Mouse (Mus musculus) liver, embryonic 16.5 days (tissue): ENCODE results near the gene Atp6v1d. TPM values are rescaled to one million over a fixed set of nuclear protein-coding genes. Genes with fewer than 3 reads are reported as not detected.

Experiments
- ATAC-seq: fragments of 200-750 bp; cut with Nextera tagmentation; 2 replicates; pipeline ENCODE4 v1.8.0; 2017; ENCODE audit warnings: low read depth, mild to moderate bottlenecking, moderate number of reproducible peaks, moderate library complexity
- H3K27ac ChIP-seq: fragments of 300-500 bp; sonication (generic); 2 replicates; pipeline ENCODE4 v1.5.1; 2014; ENCODE audit warnings: mild to moderate bottlenecking, low read length
- H3K27me3 ChIP-seq: fragments of 300-500 bp; sonication (generic); 2 replicates; pipeline ENCODE4 v1.6.1; 2014; ENCODE audit warnings: low read depth, low read length, mixed read lengths; ENCODE audit not compliant: control insufficient read depth, insufficient read depth
- H3K36me3 ChIP-seq: fragments of 300-500 bp; sonication (generic); 2 replicates; pipeline ENCODE4 v1.6.1; 2014; ENCODE audit warnings: mild to moderate bottlenecking; ENCODE audit not compliant: control insufficient read depth, insufficient read depth
- H3K4me1 ChIP-seq: fragments of 300-500 bp; sonication (generic); 2 replicates; pipeline ENCODE4 v1.6.1; 2014; ENCODE audit warnings: low read depth, low read length, mixed read lengths; ENCODE audit not compliant: control insufficient read depth
- H3K4me2 ChIP-seq: fragments of 300-500 bp; sonication (generic); 2 replicates; pipeline ENCODE4 v1.6.1; 2014; ENCODE audit warnings: low read depth, low read length, mixed read lengths
- H3K4me3 ChIP-seq: fragments of 300-500 bp; sonication (generic); 2 replicates; pipeline ENCODE4 v1.5.1; 2014; ENCODE audit warnings: low read depth, mild to moderate bottlenecking, low read length
- H3K9ac ChIP-seq: fragments of 300-500 bp; sonication (generic); 2 replicates; pipeline ENCODE4 v1.6.1; 2014; ENCODE audit warnings: low read depth, low read length
- H3K9me3 ChIP-seq: fragments of 300-500 bp; sonication (generic); replicated peaks from 2 replicates; pipeline ENCODE4 v1.6.1; 2016; ENCODE audit warnings: low read length; ENCODE audit not compliant: control insufficient read depth
- WGBS: fragments of 180-500 bp; shearing (Covaris S2); extraction: QIAGEN DNeasy Blood & Tissue Kit; methylation state at CpG from one replicate; pipeline ENCODE4 v1.1.7; 2014; ENCODE audit not compliant: insufficient replicate concordance; 5-methylcytosine and 5-hydroxymethylcytosine counted together
- polyA plus RNA-seq: library from polyadenylated mRNA; unstranded; fragments of >200 nt; fragmentation: Nextera tagmentation; extraction: Ambion mirVana; gene quantifications from 2 replicates; pipeline ENCODE4 v1.2.1, GENCODE M21; 2015

The Atp6v1d gene
- polyA plus RNA-seq, 1 experiment from 2014 or later, result 24.4 TPM

DNA sequence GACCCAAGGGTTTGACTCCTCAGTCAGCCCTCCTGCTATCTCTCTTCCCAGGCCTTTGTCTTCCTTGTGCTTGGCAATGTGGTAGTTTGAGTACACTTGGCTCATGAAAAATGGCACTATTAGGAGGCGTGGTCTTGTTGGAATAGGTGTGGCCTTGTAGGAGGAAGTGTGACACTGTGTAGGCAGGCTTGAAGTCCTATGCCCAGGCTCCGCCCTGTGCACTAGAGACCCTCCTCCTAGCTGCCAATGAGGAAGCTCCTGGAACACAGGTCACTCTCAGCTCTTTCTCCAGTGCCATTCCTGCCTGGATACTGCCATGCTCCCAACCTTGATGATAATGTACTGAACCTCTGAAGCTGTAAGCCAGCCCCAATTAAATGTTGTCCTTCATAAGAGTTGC is 29.7 kb upstream of the Atp6v1d start:
- WGBS, result 66% methylated on average over 2 of the region's 2 CpGs
- Histone ChIP-seq H3K4me3 (no peak overlapping the region), H3K4me2 (no peak overlapping the region), H3K4me1 (no peaks in the 10 kb centered on the region), H3K27me3 (no peaks in the 10 kb centered on the region), H3K27ac (no peak overlapping the region), H3K36me3 (peaks cover 64% of the 10 kb centered on the region), H3K9me3 (no peaks in the 10 kb centered on the region), H3K9ac (no peak overlapping the region)
- no peak; the same call in 1 of the 2 replicates for ATAC-seq

DNA sequence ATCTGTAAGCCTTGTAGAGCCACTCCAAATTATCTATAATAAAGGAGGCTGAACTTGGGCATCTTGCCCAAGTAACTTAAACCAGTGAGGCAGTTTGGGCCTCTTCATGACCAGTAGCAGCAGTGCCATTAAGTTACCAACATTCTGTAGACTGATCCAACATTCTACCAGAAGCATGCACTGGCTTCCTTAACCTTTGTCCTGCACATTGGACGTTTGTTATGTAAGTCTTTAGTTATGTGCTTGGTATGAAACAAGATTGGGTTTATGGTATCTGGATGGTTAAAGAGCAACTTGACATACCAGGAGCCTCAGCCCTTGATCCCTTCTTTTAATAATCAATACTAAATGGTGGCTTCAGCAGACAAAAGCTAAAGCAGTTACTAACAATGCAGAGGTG is 28.6 kb upstream of the Atp6v1d start:
- H3K9me3 ChIP-seq, result no peaks in the 10 kb centered on the region

DNA sequence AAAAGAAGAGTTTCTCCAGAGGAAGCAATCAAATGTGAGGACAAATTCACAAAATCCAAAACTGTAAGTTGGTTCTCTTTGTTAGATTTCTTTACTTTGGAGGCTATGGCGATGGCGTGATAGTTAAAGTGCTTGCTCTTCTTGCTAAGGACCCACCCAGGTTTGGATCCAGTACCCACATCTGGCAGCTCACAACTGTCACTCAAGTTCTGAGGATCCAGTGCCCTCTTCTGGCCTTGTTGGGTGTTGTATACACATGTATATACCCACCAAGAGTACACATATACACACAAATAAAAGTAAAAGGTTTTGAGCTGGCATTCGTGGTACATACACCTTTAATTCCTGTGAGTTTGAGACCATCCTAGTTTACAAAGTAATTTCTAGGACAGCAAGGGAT is 13.1 kb upstream of the Atp6v1d start:
- Histone ChIP-seq H3K9ac (no peak overlapping the region), H3K36me3 (peaks cover 36% of the 10 kb centered on the region), H3K4me2 (no peak overlapping the region), H3K4me3 (no peak overlapping the region), H3K9me3 (no peaks in the 10 kb centered on the region), H3K4me1 (no peaks in the 10 kb centered on the region), H3K27ac (no peak overlapping the region), H3K27me3 (no peaks in the 10 kb centered on the region)
- 89% methylated on average over 3 of the region's 3 CpGs for WGBS
- ATAC-seq, result no peak

More for the DNA sequence above, 28.6 kb upstream of the Atp6v1d start:
- no peak for ATAC-seq
- H3K4me1 ChIP-seq, result no peaks in the 10 kb centered on the region
- no peak overlapping the region for H3K4me2 ChIP-seq
- no peaks in the 10 kb centered on the region for H3K27me3 ChIP-seq
- H3K27ac ChIP-seq, result no peak overlapping the region
- 42% methylated on average over 1 of the region's 1 CpGs for WGBS
- peaks cover 68% of the 10 kb centered on the region for H3K36me3 ChIP-seq
- no peak overlapping the region for H3K4me3 ChIP-seq
- no peak overlapping the region for H3K9ac ChIP-seq

DNA sequence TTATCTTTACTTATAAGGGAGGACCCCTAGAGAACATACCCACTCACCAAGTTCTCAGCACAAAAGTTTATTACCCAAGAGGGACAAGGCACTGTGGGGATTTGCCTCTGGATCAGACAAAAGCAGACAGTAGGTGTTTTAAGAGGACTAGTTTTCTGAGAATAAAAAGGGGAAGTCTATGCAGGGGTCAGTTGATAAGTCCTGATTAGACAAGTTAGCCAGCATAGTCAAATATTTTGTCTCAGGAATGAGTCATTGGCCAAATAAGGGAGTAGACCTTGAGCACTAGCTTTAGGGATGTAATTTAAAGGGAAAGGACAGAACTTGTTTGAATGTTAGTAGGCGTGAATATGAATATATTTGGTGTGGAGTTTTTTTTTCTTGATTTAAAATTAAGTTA is 6.7 kb upstream of the Atp6v1d start:
- no peaks in the 10 kb centered on the region for H3K27me3 ChIP-seq
- 64% methylated on average over 1 of the region's 1 CpGs for WGBS
- no peak overlapping the region for H3K4me3 ChIP-seq
- H3K4me1 ChIP-seq, result peaks cover 5% of the 10 kb centered on the region
- no peaks in the 10 kb centered on the region for H3K9me3 ChIP-seq
- no peak overlapping the region for H3K9ac ChIP-seq
- ATAC-seq, result no peak
- peaks cover 20% of the 10 kb centered on the region for H3K36me3 ChIP-seq
- no peak overlapping the region for H3K4me2 ChIP-seq
- H3K27ac ChIP-seq, result no peak overlapping the region

DNA sequence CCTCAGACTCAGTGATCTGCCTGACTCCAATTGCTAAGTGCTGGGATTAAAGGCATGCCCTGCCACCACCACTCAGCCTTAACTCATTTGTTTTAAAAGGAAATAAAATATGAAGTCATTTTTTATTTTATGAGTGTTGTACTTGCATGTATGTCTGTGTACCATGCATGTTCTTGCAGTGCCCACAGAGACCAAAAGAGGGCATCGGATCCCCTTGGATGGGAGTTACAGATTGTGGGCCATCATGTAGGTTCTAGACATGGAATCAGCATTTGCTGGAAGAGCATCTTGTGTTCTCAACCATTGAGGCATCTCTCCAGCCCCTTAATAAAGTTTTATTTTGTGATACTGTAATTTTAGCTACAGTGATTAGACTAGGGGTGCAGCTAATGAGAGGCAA is 4.0 kb upstream of the Atp6v1d start:
- H3K4me3 ChIP-seq, result no peak overlapping the region
- no peak overlapping the region for H3K4me2 ChIP-seq
- H3K4me1 ChIP-seq, result peaks cover 9% of the 10 kb centered on the region
- ATAC-seq, result no peak
- H3K27me3 ChIP-seq, result no peaks in the 10 kb centered on the region
- H3K36me3 ChIP-seq, result peaks cover 20% of the 10 kb centered on the region
- 84% methylated on average over 1 of the region's 1 CpGs for WGBS
- no peak overlapping the region for H3K27ac ChIP-seq
- no peak overlapping the region for H3K9ac ChIP-seq
- no peaks in the 10 kb centered on the region for H3K9me3 ChIP-seq

DNA sequence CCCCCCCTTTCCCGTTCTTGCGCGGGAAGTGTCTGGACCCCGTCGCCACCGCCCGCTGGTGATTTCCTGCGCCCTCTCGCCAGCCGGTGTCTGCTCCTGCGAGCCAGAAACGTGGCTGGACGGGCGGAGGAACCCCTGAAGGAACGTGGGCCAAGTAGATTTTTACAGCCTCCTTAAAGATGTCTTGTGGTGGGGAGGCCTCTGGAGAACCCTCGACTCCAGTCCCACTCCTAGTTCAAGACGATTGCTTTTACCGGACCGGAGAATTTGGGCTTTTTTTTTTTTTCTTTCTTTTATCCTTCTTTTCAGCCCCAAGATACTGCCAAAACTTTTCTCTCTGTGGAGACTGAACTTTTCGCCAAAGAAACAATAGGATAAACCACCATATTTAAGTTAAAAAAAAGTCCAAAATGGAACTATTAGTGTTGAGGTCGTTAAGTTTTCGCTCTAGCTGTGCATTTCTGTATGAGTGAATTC is 854 bp upstream of the Atp6v1d start:
- no peaks in the 10 kb centered on the region for H3K9me3 ChIP-seq
- WGBS, result under 1% methylated on average over 22 of the region's 22 CpGs
- H3K4me2 ChIP-seq, result peak overlapping the region; percentile 86
- peak overlapping the region; percentile 93 for H3K27ac ChIP-seq
- H3K4me1 ChIP-seq, result peaks cover 13% of the 10 kb centered on the region
- peak overlapping the region; percentile 93 for H3K4me3 ChIP-seq
- H3K36me3 ChIP-seq, result peaks cover 9% of the 10 kb centered on the region
- H3K27me3 ChIP-seq, result no peaks in the 10 kb centered on the region
- peak overlapping the region; percentile 89 for H3K9ac ChIP-seq
- ATAC-seq, result peak; percentile 20

DNA sequence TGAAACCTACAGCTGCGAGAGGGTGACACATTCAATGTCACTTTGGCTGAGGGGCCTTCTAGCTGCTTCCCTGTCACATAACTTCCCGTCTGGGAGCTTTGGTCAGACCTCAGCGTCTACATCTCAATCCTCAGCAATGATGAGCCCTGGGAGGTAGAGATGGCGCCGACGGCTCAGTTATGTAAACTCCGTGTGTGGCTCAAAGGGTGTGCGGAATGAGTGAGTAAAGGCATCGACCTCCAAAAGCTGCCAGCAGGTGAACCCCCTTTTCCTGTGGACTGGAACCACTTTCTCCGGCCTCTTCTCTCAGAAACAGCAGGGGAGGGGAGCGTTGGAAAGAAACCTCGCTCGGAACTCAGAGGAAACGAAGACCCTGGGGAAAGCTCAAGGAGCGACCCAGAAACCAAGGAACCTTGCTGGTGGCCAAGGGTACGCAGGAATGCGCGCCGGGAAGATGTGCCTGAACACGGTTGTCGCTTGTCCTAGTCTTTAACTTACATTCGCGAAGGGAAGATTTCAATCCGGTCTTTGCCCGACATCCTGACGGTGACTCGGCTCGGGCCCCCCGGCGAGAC is 430 bp downstream of the Atp6v1d start:
- Histone ChIP-seq H3K9ac (peak overlapping the region; percentile 89), H3K4me1 (peaks cover 13% of the 10 kb centered on the region), H3K27me3 (no peaks in the 10 kb centered on the region), H3K9me3 (no peaks in the 10 kb centered on the region), H3K4me3 (peak overlapping the region; percentile 93), H3K4me2 (peak overlapping the region; percentile 86), H3K27ac (peak overlapping the region; percentile 76), H3K36me3 (0 out of 2 replicates have a peak, but pooled peaks cover 4% of the 10 kb centered on the region)
- WGBS, result under 1% methylated on average over 30 of the region's 30 CpGs
- no peak for ATAC-seq

DNA sequence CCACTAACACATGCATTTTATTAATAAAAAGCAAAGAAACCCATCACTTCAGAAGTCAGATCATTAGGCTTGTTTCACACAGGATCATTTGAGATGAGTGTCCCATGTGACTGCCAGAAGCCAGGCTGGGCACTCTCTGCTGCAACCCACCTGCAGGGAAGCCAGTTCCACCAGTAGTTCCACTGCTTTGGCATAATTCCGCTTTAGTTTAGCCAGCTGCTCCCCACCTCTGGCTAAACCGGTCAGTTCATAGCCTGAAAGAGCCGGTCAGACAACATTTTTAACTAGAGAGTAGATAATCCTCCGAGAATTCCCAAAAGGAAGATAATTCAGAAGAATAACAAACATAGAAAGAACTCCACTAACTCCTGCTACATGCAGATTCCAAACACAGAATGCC is 13.2 kb downstream of the Atp6v1d start:
- 82% methylated on average over 4 of the region's 4 CpGs for WGBS
- peaks cover 13% of the 10 kb centered on the region for H3K36me3 ChIP-seq
- H3K9ac ChIP-seq, result no peak overlapping the region
- H3K27ac ChIP-seq, result no peak overlapping the region
- no peak overlapping the region for H3K4me2 ChIP-seq
- ATAC-seq, result no peak
- no peaks in the 10 kb centered on the region for H3K9me3 ChIP-seq
- no peak overlapping the region for H3K4me3 ChIP-seq
- H3K4me1 ChIP-seq, result no peaks in the 10 kb centered on the region
- no peaks in the 10 kb centered on the region for H3K27me3 ChIP-seq

DNA sequence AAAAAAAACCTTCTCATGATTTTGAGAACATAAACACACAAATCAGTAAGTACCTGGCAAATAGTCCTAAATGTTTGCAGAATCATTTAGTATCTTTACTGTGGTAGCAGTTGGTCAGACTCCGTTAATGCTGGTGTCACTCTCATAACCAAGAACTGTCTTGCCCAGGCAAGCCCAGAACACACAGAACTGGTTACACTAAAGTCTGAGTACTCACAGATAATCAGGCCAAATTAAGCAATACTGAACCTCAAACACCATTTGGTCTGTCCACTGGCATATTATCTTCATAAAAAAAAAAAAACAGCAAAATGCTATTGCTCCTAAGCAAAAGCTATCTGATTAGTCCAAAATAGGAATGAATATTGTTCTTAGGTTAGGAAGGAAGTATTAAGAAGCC is 19.0 kb downstream of the Atp6v1d start:
- Histone ChIP-seq H3K4me3 (no peak overlapping the region), H3K4me1 (no peaks in the 10 kb centered on the region), H3K9me3 (no peaks in the 10 kb centered on the region), H3K27me3 (no peaks in the 10 kb centered on the region), H3K4me2 (no peak overlapping the region), H3K36me3 (peaks cover 21% of the 10 kb centered on the region), H3K27ac (no peak overlapping the region), H3K9ac (no peak overlapping the region)
- no peak for ATAC-seq
- WGBS, result 91% methylated on average over 1 of the region's 1 CpGs
